Mouse (Mus musculus) intestine, embryonic 15.5 days (tissue): ENCODE data around the gene Taf3. TPM values are rescaled to one million over a fixed set of nuclear protein-coding genes. Genes with fewer than 3 reads are reported as not detected.

Experiments used
- ATAC-seq: fragments of 200-750 bp; cut with Nextera tagmentation; 2 replicates; pipeline ENCODE4 v1.8.0; 2017; ENCODE audit warnings: moderate TSS enrichment, moderate library complexity
- H3K27ac ChIP-seq: fragments of 300-500 bp; sonication (generic); 2 replicates; pipeline ENCODE4 v1.5.1; 2015; ENCODE audit warnings: mild to moderate bottlenecking, inconsistent platforms
- H3K27me3 ChIP-seq: fragments of 300-500 bp; sonication (generic); replicated peaks from 2 replicates; pipeline ENCODE4 v1.6.1; 2015; ENCODE audit warnings: inconsistent platforms
- H3K36me3 ChIP-seq: fragments of 300-500 bp; sonication (generic); 2 replicates; pipeline ENCODE4 v1.6.1; 2015; ENCODE audit warnings: inconsistent platforms
- H3K4me1 ChIP-seq: fragments of 300-500 bp; sonication (generic); replicated peaks from 2 replicates; pipeline ENCODE4 v1.6.1; 2015; ENCODE audit warnings: inconsistent platforms
- H3K4me2 ChIP-seq: fragments of 300-500 bp; sonication (generic); replicated peaks from 2 replicates; pipeline ENCODE4 v1.6.1; 2015; ENCODE audit warnings: mild to moderate bottlenecking, inconsistent platforms
- H3K4me3 ChIP-seq: fragments of 300-500 bp; sonication (generic); replicated peaks from 2 replicates; pipeline ENCODE4 v1.5.1; 2015; ENCODE audit warnings: inconsistent platforms
- H3K9ac ChIP-seq: fragments of 300-500 bp; sonication (generic); 2 replicates; pipeline ENCODE4 v1.6.1; 2015; ENCODE audit warnings: inconsistent platforms
- H3K9me3 ChIP-seq: fragments of 300-500 bp; sonication (generic); 2 replicates; pipeline ENCODE4 v1.6.1; 2016; ENCODE audit warnings: inconsistent platforms
- WGBS: fragments of 180-500 bp; shearing (Covaris S2); methylation state at CpG from one replicate; pipeline ENCODE4 v1.1.7; 2015; 5-methylcytosine and 5-hydroxymethylcytosine counted together
- polyA plus RNA-seq: library from polyadenylated mRNA; unstranded; fragments of >200 nt; fragmentation: Nextera tagmentation; extraction: Ambion mirVana; gene quantifications from 2 replicates; pipeline ENCODE4 v1.2.1, GENCODE M21; 2015

The Taf3 gene
- polyA plus RNA-seq, 1 experiment from 2014 or later, result 11.1 TPM

GRCm38 (mm10) chr2:9970579-9970978 is 77.8 kb downstream of the Taf3 start:
- Histone ChIP-seq H3K27ac (no peak overlapping the region), H3K4me1 (no peaks in the 10 kb centered on the region)
- 91% methylated on average over 3 of the region's 3 CpGs for WGBS

GRCm38 (mm10) chr2:9970178-9970577 is 78.2 kb downstream of the Taf3 start:
- H3K27ac ChIP-seq, result no peak overlapping the region
- no peak overlapping the region for H3K4me3 ChIP-seq
- ATAC-seq, result no peak
- H3K4me1 ChIP-seq, result no peaks in the 10 kb centered on the region
- H3K36me3 ChIP-seq, result no peaks in the 10 kb centered on the region
- H3K27me3 ChIP-seq, result no peaks in the 10 kb centered on the region
- H3K9ac ChIP-seq, result no peak overlapping the region
- H3K9me3 ChIP-seq, result no peaks in the 10 kb centered on the region
- no peak overlapping the region for H3K4me2 ChIP-seq
- 71% methylated on average over 4 of the region's 4 CpGs for WGBS

More at GRCm38 (mm10) chr2:9970579-9970978, 77.8 kb downstream of the Taf3 start:
- H3K27me3 ChIP-seq, result no peaks in the 10 kb centered on the region
- no peak overlapping the region for H3K4me2 ChIP-seq
- no peak overlapping the region for H3K9ac ChIP-seq
- no peaks in the 10 kb centered on the region for H3K36me3 ChIP-seq
- no peak overlapping the region for H3K4me3 ChIP-seq
- no peaks in the 10 kb centered on the region for H3K9me3 ChIP-seq
- ATAC-seq, result no peak

- no peaks in the 10 kb centered on the region for H3K27me3 ChIP-seq
- H3K4me2 ChIP-seq, result no peak overlapping the region
- H3K4me1 ChIP-seq, result no peaks in the 10 kb centered on the region
- H3K4me3 ChIP-seq, result no peak overlapping the region
- H3K9me3 ChIP-seq, result no peaks in the 10 kb centered on the region
- H3K36me3 ChIP-seq, result no peaks in the 10 kb centered on the region
- H3K9ac ChIP-seq, result no peak overlapping the region
- 67% methylated on average over 5 of the region's 5 CpGs for WGBS
- H3K27ac ChIP-seq, result no peak overlapping the region
- no peak for ATAC-seq
Measured at GRCm38 (mm10) chr2:9969734-9970133, 78.7 kb downstream of the Taf3 start.

GRCm38 (mm10) chr2:9966634-9967033 is 81.8 kb downstream of the Taf3 start:
- WGBS, result 28% methylated on average over 1 of the region's 1 CpGs
- Histone ChIP-seq H3K27ac (no peak overlapping the region), H3K27me3 (no peaks in the 10 kb centered on the region), H3K4me2 (no peak overlapping the region), H3K9ac (no peak overlapping the region), H3K36me3 (no peaks in the 10 kb centered on the region), H3K4me1 (no peaks in the 10 kb centered on the region), H3K9me3 (no peaks in the 10 kb centered on the region), H3K4me3 (no peak overlapping the region)
- ATAC-seq, result no peak

- H3K4me1 ChIP-seq, result no peaks in the 10 kb centered on the region
- H3K9ac ChIP-seq, result no peak overlapping the region
- no peaks in the 10 kb centered on the region for H3K36me3 ChIP-seq
- H3K4me3 ChIP-seq, result no peak overlapping the region
- no peak overlapping the region for H3K4me2 ChIP-seq
- 78% methylated on average over 1 of the region's 1 CpGs for WGBS
- no peaks in the 10 kb centered on the region for H3K9me3 ChIP-seq
- no peaks in the 10 kb centered on the region for H3K27me3 ChIP-seq
- H3K27ac ChIP-seq, result no peak overlapping the region
- ATAC-seq, result no peak
Measured at GRCm38 (mm10) chr2:9965608-9966007, 82.8 kb downstream of the Taf3 start.

- H3K36me3 ChIP-seq, result no peaks in the 10 kb centered on the region
- no peak overlapping the region for H3K4me3 ChIP-seq
- no peak overlapping the region for H3K9ac ChIP-seq
- H3K4me1 ChIP-seq, result no peaks in the 10 kb centered on the region
- no peaks in the 10 kb centered on the region for H3K9me3 ChIP-seq
- H3K27me3 ChIP-seq, result no peaks in the 10 kb centered on the region
- no peak for ATAC-seq
- H3K27ac ChIP-seq, result no peak overlapping the region
- H3K4me2 ChIP-seq, result no peak overlapping the region
Measured at GRCm38 (mm10) chr2:9962871-9963270, 85.5 kb downstream of the Taf3 start.

GRCm38 (mm10) chr2:9961708-9962107 is 86.7 kb downstream of the Taf3 start:
- ATAC-seq, result no peak
- no peaks in the 10 kb centered on the region for H3K4me1 ChIP-seq
- H3K36me3 ChIP-seq, result no peaks in the 10 kb centered on the region
- no peaks in the 10 kb centered on the region for H3K27me3 ChIP-seq
- no peak overlapping the region for H3K4me3 ChIP-seq
- no peak overlapping the region for H3K4me2 ChIP-seq
- no peak overlapping the region for H3K9ac ChIP-seq
- no peaks in the 10 kb centered on the region for H3K9me3 ChIP-seq
- H3K27ac ChIP-seq, result no peak overlapping the region
- WGBS, result 39% methylated on average over 3 of the region's 3 CpGs

GRCm38 (mm10) chr2:9958011-9958410 is 90.4 kb downstream of the Taf3 start:
- Histone ChIP-seq H3K9me3 (no peaks in the 10 kb centered on the region), H3K4me1 (no peaks in the 10 kb centered on the region), H3K27ac (no peak overlapping the region), H3K36me3 (no peaks in the 10 kb centered on the region), H3K27me3 (no peaks in the 10 kb centered on the region), H3K4me3 (no peak overlapping the region), H3K4me2 (no peak overlapping the region), H3K9ac (no peak overlapping the region)
- no peak for ATAC-seq
- 81% methylated on average over 6 of the region's 6 CpGs for WGBS

- Histone ChIP-seq H3K36me3 (no peaks in the 10 kb centered on the region), H3K4me3 (no peak overlapping the region), H3K27ac (no peak overlapping the region), H3K9me3 (no peaks in the 10 kb centered on the region), H3K4me2 (no peak overlapping the region), H3K4me1 (no peaks in the 10 kb centered on the region), H3K9ac (no peak overlapping the region), H3K27me3 (no peaks in the 10 kb centered on the region)
- ATAC-seq, result no peak
- WGBS, result 46% methylated on average over 2 of the region's 2 CpGs
Measured at GRCm38 (mm10) chr2:9956546-9956945, 91.8 kb downstream of the Taf3 start.

- H3K9me3 ChIP-seq, result no peaks in the 10 kb centered on the region
- 61% methylated on average over 9 of the region's 9 CpGs for WGBS
- H3K27ac ChIP-seq, result no peak overlapping the region
- H3K4me2 ChIP-seq, result no peak overlapping the region
- H3K36me3 ChIP-seq, result no peaks in the 10 kb centered on the region
- H3K9ac ChIP-seq, result no peak overlapping the region
- H3K4me1 ChIP-seq, result no peaks in the 10 kb centered on the region
- no peaks in the 10 kb centered on the region for H3K27me3 ChIP-seq
- ATAC-seq, result no peak
- no peak overlapping the region for H3K4me3 ChIP-seq
Measured at GRCm38 (mm10) chr2:9955576-9956535, 92.5 kb downstream of the Taf3 start.

GRCm38 (mm10) chr2:9946739-9947138 is 101.7 kb downstream of the Taf3 start:
- Histone ChIP-seq H3K9me3 (no peaks in the 10 kb centered on the region), H3K27ac (no peak overlapping the region), H3K36me3 (no peaks in the 10 kb centered on the region), H3K4me3 (no peak overlapping the region), H3K4me1 (no peaks in the 10 kb centered on the region), H3K4me2 (no peak overlapping the region), H3K27me3 (no peaks in the 10 kb centered on the region), H3K9ac (no peak overlapping the region)
- WGBS, result 79% methylated on average over 3 of the region's 3 CpGs
- no peak for ATAC-seq

GRCm38 (mm10) chr2:9945611-9946010 is 102.8 kb downstream of the Taf3 start:
- ATAC-seq, result no peak
- Histone ChIP-seq H3K9me3 (no peaks in the 10 kb centered on the region), H3K4me2 (no peak overlapping the region), H3K27me3 (no peaks in the 10 kb centered on the region), H3K9ac (no peak overlapping the region), H3K4me1 (no peaks in the 10 kb centered on the region), H3K36me3 (no peaks in the 10 kb centered on the region), H3K27ac (no peak overlapping the region), H3K4me3 (no peak overlapping the region)
- 87% methylated on average over 4 of the region's 4 CpGs for WGBS

GRCm38 (mm10) chr2:9943011-9943410 is 105.4 kb downstream of the Taf3 start:
- 81% methylated on average over 1 of the region's 1 CpGs for WGBS
- no peak overlapping the region for H3K9ac ChIP-seq
- no peak for ATAC-seq
- no peaks in the 10 kb centered on the region for H3K27me3 ChIP-seq
- H3K27ac ChIP-seq, result no peak overlapping the region
- no peaks in the 10 kb centered on the region for H3K36me3 ChIP-seq
- H3K9me3 ChIP-seq, result no peaks in the 10 kb centered on the region
- no peak overlapping the region for H3K4me3 ChIP-seq
- no peak overlapping the region for H3K4me2 ChIP-seq
- H3K4me1 ChIP-seq, result no peaks in the 10 kb centered on the region
